Mouse (Mus musculus): Measurements from ENCODE around the gene Inpp5a. TPM values are rescaled to one million over a fixed set of nuclear protein-coding genes. Genes with fewer than 3 reads are reported as not detected.
"Not testable (repeated sequence)": the region's sequence is repeated elsewhere in the genome, so short reads cannot be mapped to it uniquely, and the experiment has no call there.

Inpp5a gene
- total RNA-seq, 2 experiments from 2014 or later: 45.5 to 46.1 TPM

DNA sequence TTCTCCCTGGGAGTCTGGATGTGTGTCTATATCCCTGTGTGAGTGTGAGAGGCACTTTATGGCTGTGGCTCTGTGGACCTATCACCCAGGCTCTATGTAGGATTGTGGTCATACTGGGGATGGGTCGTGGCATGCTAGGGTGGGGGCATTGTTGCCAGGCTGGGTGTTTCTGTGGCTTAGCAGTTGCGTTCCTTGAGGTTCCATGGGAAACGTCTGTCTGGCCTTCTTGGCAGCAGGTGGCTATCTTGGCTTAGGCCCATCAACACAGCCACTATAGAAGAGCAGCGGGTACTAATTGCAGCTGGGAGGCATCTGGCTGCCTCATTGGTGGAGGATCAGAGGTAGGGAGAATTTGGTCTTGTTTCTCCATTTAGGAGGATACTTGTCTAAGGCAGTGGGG is 10.7 kb downstream of the Inpp5a start:
- DNase-seq (ENCODE audit: low spot score in 2 of 2): no peak

DNA sequence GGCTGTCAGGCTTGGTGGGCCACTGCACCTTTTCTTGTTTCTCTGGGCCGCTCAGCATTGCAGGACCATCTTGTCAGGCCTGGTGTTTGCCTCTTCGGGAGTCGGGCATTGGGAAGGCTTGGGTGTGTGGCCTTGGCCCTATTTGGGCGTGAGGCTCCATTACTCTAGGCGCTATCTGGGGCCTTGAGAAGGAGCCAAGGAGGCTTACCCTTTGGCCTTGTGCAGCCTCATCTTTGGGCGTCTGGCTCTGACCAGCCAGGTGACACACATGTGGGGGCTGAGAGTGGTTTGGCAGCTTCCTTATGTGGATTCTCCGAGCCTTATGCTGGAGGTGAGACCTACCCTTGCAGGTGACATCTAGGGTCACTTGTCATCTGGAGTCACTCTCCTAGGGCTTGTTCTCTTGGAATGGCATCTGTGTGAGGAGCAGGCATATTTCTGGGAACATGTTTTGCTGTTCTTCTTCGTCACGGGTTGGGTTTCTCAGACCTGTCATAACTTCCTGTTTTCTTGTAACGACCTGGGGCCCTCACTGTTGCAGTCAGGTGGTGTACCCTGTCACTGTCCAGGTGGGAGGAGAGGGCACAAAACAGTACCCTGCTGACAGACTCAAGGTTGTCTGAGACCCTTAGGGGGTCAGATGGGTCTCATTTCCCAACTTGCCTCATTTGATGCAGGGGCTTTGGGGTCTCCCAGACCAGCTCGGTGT is 11.2 kb downstream of the Inpp5a start:
- no peak for DNase-seq (ENCODE audit: low spot score in 2 of 2)

DNA sequence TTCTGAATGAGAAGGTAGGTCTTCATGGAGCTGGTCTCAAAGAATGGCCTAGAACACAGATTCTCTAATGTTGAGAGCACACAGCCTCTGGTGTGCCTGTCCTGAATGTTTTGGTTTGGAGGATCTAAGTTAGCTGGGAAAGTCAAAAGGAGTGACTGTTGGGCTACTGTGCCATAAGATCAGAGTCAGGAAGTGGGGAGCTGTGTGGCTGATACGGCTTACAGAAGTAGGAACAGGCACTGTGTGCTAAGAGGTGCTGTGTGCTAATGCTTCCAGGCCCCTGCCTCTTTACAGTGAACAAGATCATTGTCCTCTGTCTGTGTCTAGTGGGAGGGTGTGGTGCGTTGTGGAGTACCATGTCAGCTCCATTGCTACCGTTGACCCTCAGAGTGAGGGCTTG is 12.0 kb downstream of the Inpp5a start:
- DNase-seq (ENCODE audit: low spot score in 2 of 2): no peak

DNA sequence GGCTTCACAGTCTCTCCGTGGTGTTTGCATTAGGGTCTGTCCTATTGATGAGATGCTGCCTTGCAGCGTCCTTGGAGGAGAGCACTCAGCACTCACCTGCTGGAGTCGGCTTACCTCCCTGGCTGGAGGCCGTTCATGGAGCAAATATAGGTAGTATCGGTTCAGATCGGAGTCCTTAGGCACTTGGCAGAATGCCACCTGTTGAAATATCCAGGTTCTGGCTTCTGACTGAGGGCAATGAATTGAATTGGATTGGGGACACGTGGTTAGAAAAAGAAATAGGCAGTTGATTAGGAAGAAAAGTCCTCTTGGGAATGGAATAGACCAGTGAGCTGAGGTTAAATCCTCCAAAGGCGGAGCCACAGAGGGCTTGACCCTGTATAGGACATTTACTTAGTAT is 12.9 kb downstream of the Inpp5a start:
- no peak for DNase-seq (ENCODE audit: low spot score in 2 of 2)

DNA sequence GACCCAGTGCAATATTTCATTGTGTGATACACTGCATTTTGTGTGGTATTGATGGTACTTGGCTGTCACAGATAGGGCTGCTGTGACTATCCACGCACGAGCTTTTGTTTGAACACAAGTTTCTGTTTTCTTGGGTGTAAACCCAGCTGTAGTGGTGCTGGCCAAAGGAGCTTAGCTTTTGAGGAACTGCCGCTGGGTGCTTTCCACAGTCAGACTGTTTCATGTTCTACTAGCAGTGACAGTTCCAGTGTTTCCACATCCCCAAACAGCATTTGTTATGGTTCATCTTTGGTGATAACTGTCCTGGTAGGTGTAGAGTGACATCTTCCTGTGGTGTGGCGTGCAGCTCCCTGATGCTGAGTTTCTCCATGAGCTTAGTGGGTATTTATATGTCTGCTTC is 13.8 kb downstream of the Inpp5a start:
- no peak for DNase-seq (ENCODE audit: low spot score in 2 of 2)

DNA sequence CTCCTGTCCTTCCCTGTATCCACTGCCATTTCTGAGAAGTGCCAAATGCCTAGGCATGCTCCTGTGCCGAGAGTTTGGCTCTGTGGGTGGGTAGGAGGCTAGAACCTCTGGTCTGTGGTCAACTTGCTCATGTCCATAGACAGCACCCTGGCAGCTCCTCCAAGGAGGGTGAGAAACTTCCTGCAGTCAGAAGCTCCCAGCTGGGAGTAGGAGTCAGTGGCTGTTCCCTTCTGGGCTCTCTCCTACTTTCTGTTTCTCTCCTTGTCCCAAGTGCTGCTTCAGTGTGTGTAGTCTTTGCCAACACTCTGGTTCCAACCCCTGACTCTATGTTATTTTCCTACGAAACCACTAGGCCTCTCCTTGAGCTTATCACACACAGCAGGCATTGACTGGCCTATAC is 17.7 kb downstream of the Inpp5a start:
- no peak for DNase-seq (ENCODE audit: low spot score in 2 of 2)

DNA sequence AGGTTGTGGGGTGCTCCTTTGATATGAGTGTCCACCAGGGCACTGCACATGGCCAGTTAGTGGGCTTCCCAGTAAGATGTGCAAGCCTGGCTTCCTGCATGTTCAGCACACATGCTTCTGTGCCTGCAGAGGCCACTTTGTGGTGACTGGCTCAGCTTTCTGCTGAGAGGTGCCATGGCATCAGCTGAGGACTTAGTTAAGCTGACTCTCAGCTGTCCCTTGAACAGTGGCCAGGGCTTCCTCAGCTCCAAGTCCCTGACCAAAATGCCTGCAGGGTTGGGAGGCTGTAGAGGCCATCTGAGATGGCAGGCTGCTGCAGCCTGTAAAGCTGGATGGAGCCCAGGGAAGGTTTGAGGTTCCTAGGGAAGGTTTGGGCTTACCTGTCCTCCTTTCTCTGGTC is 19.1 kb downstream of the Inpp5a start:
- no peak for DNase-seq (ENCODE audit: low spot score in 2 of 2)

DNA sequence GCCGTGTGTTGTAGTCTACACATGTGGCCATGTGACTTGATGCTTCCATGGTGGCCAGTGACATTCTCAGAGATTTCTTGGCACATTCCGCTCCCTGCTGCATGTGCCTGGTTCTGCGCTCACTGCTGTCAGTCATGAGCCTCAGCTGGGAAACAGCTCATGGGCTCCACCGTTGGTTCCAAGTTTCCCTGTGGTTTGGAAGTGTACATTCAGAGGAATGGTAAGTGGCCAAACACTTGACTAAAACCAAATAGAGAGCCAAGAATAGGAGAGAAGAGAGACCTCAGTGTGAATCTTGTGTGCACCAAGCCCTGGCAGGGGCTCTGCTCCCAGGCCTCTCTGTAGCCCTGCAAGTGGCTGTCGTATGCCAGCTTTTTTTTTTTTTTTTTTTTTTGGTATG is 21.0 kb downstream of the Inpp5a start:
- DNase-seq (ENCODE audit: low spot score in 2 of 2): no peak

DNA sequence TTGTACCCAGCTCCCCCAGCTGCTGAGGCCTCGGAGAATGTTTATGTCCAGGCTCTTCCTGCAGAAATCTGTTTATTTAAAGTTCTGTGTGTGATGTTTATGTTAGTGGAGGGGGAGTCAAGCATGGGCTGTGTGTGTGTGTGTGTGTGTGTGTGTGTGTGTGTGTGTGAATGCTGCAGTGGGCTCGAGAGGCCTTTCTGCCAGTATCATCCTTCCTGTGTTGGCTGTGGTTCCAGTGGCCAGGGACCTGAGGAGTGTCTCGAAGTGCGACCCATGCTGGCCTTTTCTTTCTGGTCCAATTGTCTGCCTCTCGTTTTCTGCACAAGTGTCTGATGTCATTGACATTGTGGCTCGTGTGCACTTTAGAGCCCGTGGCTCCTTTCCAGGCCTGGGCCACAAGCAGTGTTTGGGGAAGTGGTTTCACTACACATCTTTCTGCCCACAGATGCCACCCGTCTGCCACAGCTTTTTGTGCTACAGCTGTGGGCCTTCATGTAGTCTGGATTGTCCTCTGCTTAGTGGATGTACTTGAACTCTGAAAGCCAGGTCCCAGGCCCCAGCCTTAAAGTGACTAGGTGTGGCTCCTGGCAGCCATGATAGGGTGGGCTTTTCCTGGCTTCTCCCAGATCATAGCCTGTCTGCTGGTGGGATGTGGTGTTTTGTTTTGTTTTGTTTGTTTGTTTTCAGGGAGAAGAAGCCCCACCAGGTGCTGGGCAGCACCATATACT is 23.5 kb downstream of the Inpp5a start:
- DNase-seq (ENCODE audit: low spot score in 2 of 2): no peak

DNA sequence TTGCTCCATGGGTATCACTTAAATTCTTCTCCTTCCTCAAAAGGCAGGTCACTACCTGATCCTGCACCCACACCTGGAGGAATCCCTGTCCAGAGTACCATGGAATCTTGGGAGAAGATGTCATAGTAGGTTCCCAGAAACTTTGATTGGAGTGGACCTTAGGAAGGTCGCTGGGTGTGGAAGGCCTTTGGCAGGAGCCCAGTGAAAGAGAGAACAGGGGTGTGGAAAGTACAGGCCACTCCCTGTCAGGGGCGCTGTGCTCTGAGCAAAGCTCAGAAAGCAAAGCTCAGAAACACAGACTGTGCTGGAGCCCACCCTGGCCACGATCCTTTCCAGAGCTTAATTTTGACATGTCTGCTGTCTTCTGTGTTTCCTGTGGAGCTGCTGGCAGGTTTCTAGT is 24.5 kb downstream of the Inpp5a start:
- no peak for DNase-seq (ENCODE audit: low spot score in 2 of 2)

DNA sequence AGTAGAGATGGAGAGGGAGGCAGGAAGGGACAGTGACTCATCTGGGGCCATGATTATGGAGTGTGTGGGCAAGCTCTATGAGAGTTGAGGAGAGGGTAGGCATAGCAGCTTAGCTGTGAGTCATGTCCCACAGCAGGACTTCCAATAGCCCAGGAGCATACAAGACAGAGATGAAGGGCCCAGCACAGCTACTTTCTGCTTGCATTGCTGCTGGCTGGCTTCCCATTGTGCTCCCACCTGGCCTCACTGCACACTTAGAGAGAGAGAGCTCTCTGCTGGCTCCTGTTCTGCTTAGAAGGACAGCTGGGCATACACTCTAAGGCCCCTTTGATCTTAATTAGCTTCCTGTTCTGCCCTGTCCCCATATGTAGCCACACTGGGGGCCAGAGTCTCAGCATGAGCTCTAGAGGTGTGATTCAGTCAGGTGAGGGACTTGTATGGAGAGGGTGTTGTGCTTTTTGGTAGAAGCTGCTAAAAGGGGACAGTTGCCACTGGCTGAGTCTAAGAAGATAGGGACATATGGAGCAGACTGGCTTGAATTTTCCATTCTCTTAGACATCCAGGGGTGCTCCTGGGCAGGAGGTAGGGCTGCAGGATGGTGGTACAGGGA is 26.8 kb downstream of the Inpp5a start:
- no peak for DNase-seq (ENCODE audit: low spot score in 2 of 2)

DNA sequence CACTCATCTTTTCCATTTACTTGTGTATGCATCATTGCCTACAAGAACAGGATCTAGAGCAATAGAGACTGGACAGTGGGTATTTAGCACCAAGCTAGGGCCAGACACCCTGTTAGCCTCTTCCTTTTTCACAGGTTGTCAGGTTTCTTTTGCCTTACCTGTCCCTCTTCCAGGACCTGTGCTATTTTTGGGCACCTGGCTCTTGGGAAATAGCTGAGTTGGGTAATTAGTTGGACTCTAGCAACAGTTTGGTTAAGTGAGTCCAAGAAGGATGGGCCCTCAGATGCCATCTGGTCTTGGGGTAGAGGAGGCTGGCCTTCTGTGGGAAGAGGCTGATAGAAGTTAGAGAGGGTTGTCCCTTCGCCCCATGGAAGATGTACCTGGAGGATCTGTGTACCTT is 29.5 kb downstream of the Inpp5a start:
- DNase-seq (ENCODE audit: low spot score in 2 of 2): no peak

DNA sequence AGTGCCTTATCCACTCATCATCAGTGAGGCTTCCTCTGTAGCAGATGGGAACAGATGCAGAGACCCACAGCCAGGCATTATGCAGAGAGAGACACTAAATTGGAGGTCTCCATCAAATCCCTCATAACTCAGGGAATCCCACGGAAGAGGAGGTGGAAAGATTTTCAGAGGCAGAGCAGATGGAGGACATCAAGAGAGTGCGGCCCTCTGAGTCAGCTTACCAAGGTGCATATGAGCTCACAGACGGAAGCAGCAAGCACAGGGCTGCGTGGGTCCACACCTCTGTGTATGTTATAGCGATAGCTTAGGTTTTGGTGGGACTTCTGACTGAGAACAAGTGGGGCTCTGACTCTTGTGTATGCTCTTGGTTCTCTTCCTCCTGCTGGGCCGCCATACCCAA is 33.9 kb downstream of the Inpp5a start:
- DNase-seq (ENCODE audit: low spot score in 2 of 2): peak in 1 of 2 experiments; percentile 35

DNA sequence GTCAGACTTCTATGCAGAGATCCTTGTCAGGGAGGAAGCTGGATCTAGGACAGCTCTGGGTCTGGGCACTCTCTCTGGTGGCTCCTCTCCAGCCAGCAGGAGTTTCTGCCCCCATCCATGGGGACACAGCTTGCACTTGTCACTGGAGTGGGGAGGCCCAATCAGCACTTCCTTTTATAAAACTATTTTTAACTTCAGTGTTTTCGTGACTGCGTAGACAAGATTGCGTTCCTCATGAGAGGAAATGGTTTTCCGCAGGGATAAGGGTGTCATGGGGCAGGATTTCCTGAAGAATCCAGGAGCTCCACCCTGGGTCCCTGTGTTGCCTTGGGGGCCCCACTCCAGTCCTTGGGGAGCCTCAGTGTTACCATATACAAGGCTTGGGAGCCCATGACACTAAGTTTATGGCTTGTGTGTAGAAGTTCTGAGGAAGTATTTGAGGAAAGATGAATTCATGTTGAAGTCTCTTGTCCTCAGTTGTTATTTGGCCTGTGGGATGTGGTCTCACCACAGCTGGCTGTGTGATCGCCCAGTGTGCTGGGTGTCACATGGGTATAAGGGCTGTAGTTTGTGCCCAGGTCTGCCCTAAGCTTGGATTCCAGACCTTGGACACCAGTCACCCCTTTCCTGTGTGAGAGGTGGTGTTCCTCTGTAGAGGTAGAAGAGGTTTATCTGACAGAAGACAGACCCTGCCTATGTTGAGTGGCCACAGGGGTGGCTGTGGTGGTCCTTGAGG is 45.4 kb downstream of the Inpp5a start:
- DNase-seq (ENCODE audit: low spot score in 2 of 2): no peak

DNA sequence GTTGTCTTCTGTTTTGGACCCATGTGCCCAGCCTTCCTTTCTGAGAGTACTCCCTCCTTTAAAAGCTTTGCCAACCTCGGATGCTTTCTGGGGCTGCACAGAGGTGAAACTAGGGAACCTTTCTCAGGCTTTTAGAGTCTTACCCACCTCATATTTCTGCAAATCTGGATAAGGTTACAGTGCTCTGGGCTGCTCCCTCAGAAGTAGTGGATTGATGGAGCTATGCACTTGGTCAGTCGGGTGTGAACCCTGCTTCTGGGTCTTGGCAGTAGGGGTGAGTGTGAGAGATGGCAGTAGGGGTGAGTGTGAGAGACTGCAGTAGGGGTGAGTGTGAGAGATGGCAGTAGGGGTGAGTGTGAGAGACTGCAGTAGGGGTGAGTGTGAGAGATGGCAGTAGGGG is 46.0 kb downstream of the Inpp5a start:
- DNase-seq (ENCODE audit: low spot score in 2 of 2): not testable (repeated sequence)

DNA sequence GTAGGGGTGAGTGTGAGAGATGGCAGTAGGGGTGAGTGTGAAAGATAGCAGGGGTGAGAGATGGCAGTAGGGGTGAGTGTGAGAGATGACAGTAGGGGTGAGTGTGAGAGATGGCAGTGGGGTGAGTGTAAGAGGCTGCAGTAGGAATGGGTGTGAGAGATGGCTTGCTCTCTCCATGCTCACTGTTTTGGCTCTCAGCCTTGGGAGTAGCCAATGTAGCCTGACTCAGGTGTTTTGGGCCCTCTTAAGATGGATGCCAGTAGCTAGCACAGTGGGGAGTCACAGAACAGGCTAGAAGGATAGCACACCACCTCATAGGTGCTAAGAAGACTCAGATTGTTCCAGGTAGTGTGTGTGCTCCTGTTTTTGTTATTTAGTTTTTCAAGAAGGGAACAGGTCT is 46.8 kb downstream of the Inpp5a start:
- no peak for DNase-seq (ENCODE audit: low spot score in 2 of 2)

DNA sequence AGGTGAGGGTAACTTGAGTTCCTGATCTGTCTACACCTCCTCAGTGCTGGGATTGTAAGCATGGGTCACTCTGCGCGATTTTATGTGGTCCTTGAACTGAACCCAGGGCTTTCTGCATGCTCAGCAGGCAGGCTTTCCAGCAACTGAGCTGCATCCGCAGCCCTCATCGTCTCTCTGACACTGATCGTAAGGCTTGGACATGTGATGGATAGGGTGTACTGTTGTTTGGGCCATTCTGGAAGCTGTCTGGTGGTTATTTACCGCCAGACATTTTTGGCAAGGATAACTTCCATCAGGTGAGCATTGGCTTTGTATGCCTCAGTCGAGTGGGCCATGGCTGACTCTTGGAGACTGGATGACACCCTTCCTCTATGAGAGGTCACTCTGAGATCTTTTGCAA is 48.0 kb downstream of the Inpp5a start:
- DNase-seq (ENCODE audit: low spot score in 2 of 2): no peak

DNA sequence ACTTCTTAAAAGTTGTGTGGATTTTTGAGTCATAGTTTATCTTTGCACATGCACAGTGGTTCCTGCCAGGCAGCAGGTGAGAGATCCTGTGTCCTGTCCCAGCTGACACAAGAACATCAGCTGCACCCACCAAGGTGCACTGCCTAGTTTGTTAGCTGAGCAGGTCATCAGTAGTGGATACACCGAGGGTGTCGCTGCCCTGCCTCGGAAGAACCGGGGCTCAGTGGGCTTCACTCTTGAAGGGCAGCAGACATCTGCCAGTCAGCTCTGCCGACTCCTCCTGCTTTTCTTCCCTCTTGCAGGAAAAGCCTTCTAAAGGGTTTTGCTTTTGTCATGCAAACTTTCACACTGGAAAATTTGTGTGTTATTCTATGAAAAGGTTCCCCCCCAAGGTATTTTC is 48.6 kb downstream of the Inpp5a start:
- DNase-seq (ENCODE audit: low spot score in 2 of 2): no peak

DNA sequence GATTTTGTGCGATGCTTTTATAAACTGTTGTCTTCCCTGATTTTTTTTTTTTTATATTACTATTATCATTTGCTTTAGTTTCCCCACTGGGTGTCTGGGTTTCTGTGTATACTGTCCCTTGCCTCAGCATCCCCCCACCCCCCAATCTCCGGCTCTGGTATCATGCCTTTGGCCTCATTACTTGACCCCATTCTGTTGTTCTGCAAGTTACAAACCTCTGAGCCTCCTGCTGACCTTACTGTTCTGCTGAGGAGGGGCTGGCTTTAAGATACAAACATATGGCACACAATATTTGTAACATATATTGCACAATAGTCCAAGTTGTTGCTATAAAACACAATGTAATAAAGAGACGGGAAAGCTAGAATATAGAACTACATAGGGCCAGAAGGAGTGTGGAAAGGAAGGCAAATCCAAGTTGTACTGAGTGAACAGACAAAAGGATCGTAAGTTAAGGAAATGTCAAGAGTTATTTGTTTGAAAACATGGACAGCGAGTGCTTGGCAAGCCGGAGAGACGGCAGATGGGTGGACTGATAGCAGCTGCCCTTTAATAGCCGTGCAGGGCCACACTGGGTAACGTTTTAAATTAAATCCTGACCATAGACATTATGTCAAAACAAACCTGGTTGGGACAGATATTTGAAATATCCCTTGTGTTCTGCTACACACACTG is 49.2 kb downstream of the Inpp5a start:
- no peak for DNase-seq (ENCODE audit: low spot score in 2 of 2)

DNA sequence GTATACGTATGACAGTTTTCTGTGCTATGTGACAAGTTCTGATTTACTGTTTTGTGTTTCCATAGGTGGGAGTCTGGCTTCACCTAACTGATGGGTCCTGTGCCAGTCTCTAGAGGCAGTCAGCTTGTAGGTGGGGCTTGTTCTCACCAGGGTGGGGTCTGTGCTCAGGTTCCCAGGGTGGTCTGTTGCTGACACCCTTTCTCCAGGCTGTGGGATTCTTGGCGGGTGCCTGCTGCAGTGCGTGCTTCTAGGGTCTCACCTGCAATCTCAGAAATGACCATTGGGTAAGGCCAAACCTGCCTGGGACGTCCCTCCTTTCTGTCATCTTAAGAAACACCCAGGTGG is 49.7 kb downstream of the Inpp5a start:
- no peak for DNase-seq (ENCODE audit: low spot score in 2 of 2)

DNA sequence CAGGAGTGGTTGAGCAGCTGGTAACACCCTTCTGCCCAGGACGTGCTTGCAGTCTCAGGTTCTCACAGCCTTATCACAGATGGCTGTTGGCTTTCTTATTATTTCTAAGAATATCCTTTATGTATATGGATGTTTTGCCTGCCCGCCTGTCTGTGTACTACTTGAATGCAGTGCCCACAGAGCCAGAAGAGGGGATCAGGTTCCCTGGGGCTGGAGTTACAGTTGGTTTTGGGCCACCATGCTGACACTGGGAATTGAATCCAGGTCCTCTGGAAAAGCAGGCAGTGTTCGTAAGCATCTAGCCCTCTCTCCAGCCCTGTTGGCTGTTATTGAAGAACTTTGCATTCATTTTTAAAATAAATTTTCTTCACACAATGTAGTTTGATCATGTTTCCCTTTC is 50.1 kb downstream of the Inpp5a start:
- DNase-seq (ENCODE audit: low spot score in 2 of 2): no peak
